Mouse (Mus musculus): ENCODE results near the gene Lypd6b. TPM values are rescaled to one million over a fixed set of nuclear protein-coding genes. Genes with fewer than 3 reads are reported as not detected.

Lypd6b gene
- 0.23 TPM for polyA plus RNA-seq (2014; fragmentation: Illumina TruSeq; extraction: RNeasy Lipid Tissue Mini Kit (QIAGEN cat#74804); ENCODE audit: low read depth, low replicate concordance)

DNA sequence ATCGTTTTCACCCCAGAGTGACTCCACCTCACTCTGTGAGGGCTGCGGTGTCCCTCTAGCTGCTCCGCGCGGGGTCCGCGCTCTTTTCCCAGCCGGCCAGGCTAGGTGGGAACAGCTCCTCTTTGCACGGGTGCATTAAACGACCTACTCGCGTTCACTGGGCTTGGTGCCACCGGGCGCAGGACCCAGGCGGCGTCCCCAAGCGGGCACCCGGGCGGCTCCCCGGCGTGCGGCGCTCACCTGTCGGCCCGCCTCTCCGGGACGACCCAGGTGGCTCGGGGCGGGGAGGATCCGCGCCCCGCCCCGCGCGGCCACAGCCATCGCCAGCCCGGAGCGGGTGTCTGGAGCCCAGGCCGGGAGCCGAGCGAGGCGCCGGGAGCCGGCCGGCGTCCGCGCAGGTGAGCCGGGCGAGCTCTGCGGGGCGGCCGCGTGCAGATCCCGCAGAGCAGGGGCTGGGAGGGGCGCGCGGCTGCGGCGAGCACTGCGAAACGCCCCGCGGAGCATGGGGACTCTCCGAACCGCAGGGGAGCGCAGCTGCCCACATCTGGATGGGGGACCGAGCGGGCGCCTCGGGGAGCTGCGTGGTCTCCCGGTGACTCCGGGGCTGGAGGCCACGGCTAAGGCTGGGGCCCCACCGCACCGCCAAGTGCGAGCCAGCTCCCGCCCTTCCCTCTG is at the start of gene Lypd6b:
Lypd6b (plus strand) TSS at position 313 of the 675 bp plus-strand sequence.

Other genes with a start within 250 kb of the Lypd6b start
- gene Kif5c, start 168.4 kb upstream of the Lypd6b start, polyA plus RNA-seq (2014; fragmentation: Illumina TruSeq; extraction: RNeasy Lipid Tissue Mini Kit (QIAGEN cat#74804); ENCODE audit: low read depth, low replicate concordance), result 14.8 TPM